Mouse (Mus musculus) bone marrow macrophage, adult 2 months (primary cell): Measurements from ENCODE around the gene Lrrc38.

ENCODE experiments used
- CTCF ChIP-seq: IDR thresholded peaks from 2 replicates; pipeline ENCODE4 v1.5.1; 2012; ENCODE audit warnings: low read depth, mild to moderate bottlenecking, low read length, moderate library complexity
- POLR2A ChIP-seq: IDR thresholded peaks from 2 replicates; pipeline ENCODE4 v1.6.1; 2012; ENCODE audit warnings: mild to moderate bottlenecking, low read depth, low read length, borderline replicate concordance

GRCm38 (mm10) chr4:143382163-143382562 lies 32.6 kb downstream of the Lrrc38 start:
- TF ChIP-seq CTCF (no peak), POLR2A (no peak)
